Mouse (Mus musculus) cerebellum, adult 11 months (tissue): ENCODE results near the gene Prdm16.
A peak's percentile ranks its signal among the peaks of the same experiment; 100 is the strongest.

Source experiments
- DNase-seq: peaks from one replicate; pipeline ENCODE4 v3.0.0; 2022

The Prdm16 gene

GRCm38 (mm10) chr4:154371542-154372247, 265.0 kb downstream of the Prdm16 start:
- DNase-seq, result no peak

GRCm38 (mm10) chr4:154370841-154371240, 265.8 kb downstream of the Prdm16 start:
- no peak for DNase-seq

DNA sequence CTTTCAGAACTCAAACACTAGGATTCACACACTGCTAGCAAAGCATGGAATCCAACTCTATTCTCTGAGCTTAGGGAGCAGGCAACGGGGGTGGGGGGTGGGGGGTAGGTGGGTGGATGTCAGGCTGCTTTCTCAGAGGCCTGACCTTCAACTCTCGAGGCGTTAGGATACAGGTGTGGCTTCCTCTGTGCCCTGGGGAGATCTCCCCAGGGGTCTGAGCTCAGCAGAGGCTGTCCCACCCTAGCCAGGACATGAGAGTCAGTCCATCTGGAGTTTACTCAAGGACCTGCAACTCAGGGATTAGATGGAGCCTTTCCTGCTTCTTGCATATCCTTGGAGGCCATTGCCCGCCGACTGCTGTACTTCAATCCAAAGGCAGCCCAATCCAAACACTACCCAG, 267.6 kb downstream of the Prdm16 start:
- no peak for DNase-seq

DNA sequence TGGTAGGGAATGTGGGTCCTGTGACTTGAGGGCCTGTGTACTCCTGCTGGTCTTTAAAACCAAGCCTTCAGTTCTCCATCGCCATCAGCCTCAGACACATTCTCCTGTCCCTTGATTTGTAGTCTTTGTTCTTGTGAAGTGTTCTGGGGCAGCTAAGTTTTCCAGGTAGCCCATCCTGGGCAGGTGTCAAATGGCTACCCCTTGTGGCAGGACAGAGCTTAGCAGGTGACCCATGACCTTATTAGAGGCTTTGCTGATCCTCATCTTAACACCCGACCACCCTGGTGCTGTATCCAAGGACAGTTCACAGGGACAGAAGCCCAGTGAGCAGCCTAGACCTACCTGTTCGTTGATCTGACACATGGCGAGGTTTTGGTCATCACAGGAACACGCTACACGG, 269.8 kb downstream of the Prdm16 start:
- DNase-seq, result no peak

GRCm38 (mm10) chr4:154364752-154365151, 271.9 kb downstream of the Prdm16 start:
- DNase-seq, result no peak

GRCm38 (mm10) chr4:154360850-154361249, 275.8 kb downstream of the Prdm16 start:
- DNase-seq, result no peak

- DNase-seq, result no peak
These were observed 276.2 kb downstream of the Prdm16 start for GRCm38 (mm10) chr4:154360441-154360840.

- no peak for DNase-seq
These were observed 276.8 kb downstream of the Prdm16 start for GRCm38 (mm10) chr4:154359762-154360300.

DNA sequence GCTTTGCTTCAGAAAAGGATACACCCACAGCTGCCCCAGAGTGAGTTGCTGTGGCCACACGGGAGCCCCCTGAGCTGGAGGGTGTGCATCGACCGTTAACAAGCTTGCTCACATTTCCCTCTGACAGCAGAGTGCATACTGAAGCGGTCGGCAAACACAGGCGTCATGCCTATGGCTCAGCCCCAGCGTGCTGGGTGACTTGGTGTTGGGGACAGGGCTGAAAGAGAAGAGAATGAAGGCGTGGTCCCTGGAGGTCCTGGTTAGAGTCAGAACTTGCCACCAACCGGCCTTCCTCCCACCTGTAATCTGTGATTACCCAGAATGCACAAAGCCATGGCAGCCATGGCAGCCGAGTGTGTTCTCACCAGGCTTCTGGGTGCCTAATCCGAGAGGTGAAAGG, 277.9 kb downstream of the Prdm16 start:
- DNase-seq, result no peak

GRCm38 (mm10) chr4:154358370-154358769, 278.3 kb downstream of the Prdm16 start:
- no peak for DNase-seq

- no peak for DNase-seq
These were observed 281.3 kb downstream of the Prdm16 start for GRCm38 (mm10) chr4:154355408-154355807.

DNA sequence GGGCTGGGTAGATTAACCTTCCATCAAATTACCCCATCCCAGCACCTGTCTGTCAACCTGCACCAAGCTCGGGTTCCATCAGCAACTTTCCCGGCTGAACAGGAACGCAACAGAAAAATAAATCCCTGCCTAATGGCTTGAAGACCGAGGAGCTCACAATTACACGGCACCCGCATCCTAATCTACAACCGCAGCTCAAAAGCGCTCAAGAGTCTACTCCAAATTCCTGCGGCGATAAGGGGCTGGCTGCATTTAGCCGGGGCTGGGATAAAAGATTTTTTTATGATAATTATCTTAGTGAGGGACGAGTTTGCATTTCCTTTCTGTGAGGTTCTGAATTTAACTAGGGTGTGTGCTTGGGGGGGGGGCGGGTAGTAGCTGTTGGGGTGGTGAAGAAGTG, 284.4 kb downstream of the Prdm16 start:
- no peak for DNase-seq

DNA sequence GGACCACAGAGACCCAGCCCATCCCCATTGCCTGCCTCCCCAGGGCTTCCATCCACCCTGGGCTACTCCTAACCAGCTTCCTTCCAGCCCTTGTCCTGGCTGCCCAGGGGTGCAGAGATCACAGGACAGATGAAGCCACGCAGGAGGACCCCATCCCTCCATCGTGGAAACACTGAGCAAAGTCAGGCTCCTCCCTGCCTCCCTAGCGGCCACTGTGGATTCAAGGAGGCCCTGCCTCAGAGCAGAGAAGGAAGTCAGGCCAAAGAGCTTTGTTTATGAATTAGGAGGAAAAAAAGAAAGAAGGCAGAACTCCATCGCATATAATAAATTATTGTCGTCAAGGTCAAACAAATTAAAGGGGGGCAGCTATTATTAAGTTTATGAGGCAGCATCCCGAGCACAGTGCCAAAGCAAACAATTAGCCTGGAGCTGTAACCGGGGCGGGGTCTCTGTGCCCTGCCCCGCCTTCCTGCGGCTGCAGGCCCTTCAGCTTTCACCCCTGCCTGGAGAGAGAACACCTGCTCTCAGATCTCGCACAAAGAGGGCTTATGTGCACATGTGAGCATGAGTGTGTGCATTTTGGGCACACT, 288.4 kb downstream of the Prdm16 start:
- no peak for DNase-seq

GRCm38 (mm10) chr4:154346731-154347522, 289.7 kb downstream of the Prdm16 start:
- DNase-seq, result no peak

GRCm38 (mm10) chr4:154336650-154337049, 300.0 kb downstream of the Prdm16 start:
- no peak for DNase-seq

DNA sequence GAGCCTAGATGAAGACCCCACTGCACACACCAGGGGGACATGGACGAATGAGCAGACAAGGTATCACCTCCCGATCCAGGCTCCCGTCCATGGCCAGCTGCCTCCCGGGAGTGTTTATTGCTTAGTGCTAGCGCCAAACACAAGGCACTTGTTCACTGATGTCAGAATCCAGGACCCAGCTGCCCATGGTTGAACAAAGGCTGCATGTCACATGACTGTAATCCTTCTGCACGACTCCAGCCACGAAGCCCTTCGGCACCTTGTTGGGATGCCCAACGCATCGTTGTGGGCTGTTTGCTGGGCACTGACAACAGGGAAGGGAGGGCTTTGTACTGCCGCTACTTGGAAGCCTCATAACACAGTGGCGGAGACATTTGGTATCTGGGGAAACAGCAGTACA, 300.9 kb downstream of the Prdm16 start, which contains the start of gene B230104I21Rik:
Gene B230104I21Rik, plus strand, starts transcription at position 367 of the 400 bp plus-strand sequence.
- no peak for DNase-seq

DNA sequence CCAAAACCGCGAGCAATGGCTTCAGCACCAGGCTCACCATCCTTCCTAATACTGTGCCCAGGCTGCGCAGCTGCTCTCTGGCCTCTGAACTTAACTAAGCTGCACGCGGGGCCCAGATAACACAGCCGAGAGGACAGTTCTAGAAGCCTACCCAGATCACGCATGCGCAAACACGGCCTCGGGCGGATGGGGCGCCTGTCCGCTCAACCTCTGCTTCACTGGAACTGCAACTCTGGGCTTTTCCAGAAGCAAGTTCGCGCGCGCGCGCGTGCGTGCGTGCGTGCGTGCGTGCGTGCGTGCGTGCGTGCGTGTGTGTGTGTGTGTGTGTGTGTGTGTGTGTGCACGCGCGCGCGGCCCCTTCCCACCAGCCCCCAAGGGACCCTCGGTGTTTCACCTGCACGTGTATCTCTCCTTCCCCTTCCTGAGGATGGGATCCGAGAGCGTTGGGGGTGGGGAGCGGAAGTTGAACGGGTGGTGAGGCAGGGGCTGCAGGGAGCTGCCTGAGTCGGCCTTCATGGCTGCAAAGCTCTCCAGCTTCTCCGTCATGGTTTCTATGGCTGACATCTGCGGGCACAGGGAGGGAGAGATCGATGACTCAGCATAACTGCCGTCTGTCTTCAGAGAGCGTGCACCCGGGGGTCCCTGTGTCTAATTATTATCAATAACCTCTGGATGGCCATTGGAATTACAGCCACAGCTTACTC, 301.8 kb downstream of the Prdm16 start:
- peak; percentile 30 for DNase-seq

GRCm38 (mm10) chr4:154333300-154333699, 303.4 kb downstream of the Prdm16 start:
- no peak for DNase-seq

DNA sequence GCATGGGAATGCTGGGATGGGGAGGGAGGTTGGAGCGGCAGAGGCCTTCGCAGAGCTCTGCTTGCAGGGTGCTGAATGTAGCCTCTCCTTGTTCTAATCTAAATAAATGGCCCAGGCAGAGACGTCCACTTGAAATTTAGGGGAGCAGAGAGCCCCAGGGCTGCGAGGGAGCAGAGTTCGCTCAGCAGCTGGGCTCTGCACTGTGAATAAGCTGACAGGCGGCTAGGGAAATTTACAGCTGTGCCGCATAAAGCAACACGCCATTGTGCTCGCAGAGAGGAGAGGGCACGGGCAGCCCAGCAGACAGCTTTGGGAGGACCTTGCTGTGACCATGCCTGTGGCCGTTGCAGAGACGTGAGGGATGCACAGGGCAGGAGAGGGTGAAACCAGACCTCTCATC, 305.4 kb downstream of the Prdm16 start:
- DNase-seq, result no peak

GRCm38 (mm10) chr4:154330001-154330400, 306.7 kb downstream of the Prdm16 start:
- no peak for DNase-seq

DNA sequence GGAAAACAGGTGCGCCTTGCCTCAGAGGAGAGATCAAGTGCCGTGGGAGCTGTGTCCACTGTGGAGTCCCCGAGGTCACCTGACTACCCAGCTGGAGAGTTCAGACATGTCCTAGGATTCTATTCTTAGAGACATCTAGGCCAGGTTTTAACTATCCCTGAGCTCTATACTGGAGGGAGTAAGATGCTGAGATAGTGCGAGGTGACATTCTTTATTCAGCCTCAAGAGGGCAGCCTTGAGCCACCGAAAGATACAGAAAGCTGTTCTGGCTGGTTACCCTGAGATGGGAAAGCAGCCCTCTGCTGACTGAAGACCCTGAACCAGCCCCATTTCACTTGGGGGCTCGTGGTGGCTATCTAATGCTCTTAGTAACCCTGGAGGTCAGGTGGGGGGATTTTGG, 307.8 kb downstream of the Prdm16 start:
- peak; percentile 36 for DNase-seq

GRCm38 (mm10) chr4:154328431-154328830, 308.2 kb downstream of the Prdm16 start:
- DNase-seq, result peak; percentile 1

- DNase-seq, result no peak
These were observed 311.3 kb downstream of the Prdm16 start for GRCm38 (mm10) chr4:154325410-154325809.
